Mouse (Mus musculus): ENCODE measurements around the gene Nacad.

Gene Nacad

DNA sequence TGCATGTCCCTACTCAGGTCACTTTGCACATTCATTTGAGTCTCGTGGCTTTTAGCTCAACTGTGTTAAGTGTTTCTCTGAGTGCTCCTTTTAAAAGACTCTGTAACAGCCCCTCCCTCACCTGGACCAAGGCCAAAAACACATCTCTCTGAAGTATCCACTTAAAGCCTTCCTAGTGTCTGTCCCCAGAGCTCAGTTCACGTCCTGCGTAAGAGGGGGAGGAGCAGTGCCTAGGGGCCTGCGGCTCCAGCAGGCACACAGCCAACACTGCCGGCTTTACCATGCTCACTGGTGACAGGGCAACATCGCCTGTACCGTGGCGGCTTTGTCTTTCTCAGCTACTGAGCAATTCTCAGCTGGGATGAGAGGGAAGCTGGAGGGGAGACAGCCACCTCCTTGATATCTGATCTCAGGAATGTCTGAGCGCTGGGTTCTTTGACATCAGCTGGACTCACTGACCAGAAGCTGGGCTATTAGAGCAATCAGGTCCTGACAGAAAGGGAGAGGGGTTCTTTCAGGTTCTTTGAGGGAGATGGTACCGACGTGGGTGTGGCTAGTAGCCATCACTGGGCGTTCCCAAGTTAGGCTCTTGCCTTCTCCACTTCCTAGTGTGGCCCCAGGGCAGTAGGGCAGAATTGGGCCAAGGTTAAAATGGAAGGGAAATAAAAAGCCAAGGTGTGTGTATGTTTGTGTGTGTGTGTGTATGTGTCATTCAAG is 1.8 kb downstream of the Nacad start:
- in situ Hi-C loops (cut with MboI), result no loop called here

- in situ Hi-C loops (cut with MboI), result no loop called here
Observed at GRCm38 (mm10) chr11:6603224-6603623, 2.6 kb downstream of the Nacad start.

- in situ Hi-C loops (cut with MboI), result no loop called here
Observed at GRCm38 (mm10) chr11:6602662-6603061, 3.2 kb downstream of the Nacad start.

DNA sequence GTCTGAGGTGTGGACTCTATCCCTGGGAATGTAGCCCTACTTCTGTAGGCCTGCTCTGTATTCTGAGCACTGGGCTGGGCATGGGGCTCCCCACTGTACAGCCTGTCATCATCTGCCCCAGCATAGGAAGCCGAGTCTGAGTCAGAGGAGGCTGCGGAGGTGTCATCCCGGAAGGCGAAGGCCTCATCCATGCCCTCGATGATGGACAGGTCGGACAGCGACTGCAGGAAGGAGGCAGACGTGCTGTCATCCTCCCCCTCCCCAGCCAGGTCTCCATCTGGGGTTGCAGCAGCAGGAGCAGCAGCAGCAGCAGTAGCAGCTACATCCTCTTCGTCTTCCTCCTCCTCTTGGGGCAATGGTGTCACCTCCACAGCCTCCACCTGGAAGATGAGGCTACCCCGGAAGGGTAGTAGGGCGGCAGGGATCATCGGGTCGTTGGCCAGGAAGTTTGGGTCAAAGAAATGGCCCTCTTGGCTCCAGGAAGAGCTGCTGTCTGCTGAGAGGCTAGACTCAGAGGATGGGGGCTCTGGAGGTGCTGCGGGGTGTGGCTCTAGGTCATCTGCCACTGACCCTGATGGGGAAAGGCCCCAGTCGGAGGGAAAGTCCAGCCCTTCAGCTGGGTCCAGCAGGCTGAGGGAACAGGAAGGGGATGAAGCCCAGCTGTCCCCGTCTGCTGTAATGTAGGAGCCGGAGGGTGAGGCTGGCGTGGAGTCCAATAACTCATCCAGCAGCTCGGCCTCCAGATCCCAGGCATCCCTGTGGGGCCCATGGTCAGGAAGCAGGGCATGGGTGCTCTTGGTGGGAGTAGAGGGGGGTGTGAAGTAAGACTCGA is 4.0 kb downstream of the Nacad start:
- in situ Hi-C loops (cut with MboI), result no loop called here

DNA sequence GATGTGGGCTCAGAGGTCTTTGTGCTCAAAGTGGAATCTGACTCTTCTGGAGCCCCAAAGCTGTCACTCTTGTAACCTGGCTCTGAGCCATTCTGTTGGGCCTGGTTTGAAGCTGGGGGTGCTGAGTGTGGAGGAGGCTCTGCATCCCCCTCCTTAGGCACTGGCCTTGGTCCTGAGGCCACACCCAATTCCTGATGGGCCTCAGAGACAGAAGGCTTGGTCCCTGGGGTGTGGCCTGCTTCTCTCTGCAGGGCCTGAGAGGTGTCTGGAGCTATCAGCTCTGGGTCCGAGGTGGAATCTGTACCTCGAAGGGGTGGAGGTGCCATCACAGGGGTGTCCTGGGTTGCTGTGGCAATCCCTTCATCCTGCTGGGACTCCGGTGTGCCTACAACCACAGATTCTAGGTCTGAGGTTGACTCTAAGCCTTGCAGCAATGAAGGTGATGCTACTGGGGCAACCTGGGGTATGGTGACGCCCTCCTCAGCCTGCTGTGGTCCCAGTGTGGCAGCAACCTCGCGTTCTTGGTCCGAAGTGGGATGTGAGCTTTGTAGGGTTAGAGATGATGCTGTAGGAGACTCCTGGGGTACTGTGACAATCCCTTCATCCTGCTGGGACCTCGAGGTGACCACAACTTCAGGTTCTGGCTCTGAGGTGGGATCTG is 5.4 kb downstream of the Nacad start:
- in situ Hi-C loops (cut with MboI), result no loop called here

GRCm38 (mm10) chr11:6599831-6600230 is 6.0 kb downstream of the Nacad start:
- in situ Hi-C loops (cut with MboI), result no loop called here

DNA sequence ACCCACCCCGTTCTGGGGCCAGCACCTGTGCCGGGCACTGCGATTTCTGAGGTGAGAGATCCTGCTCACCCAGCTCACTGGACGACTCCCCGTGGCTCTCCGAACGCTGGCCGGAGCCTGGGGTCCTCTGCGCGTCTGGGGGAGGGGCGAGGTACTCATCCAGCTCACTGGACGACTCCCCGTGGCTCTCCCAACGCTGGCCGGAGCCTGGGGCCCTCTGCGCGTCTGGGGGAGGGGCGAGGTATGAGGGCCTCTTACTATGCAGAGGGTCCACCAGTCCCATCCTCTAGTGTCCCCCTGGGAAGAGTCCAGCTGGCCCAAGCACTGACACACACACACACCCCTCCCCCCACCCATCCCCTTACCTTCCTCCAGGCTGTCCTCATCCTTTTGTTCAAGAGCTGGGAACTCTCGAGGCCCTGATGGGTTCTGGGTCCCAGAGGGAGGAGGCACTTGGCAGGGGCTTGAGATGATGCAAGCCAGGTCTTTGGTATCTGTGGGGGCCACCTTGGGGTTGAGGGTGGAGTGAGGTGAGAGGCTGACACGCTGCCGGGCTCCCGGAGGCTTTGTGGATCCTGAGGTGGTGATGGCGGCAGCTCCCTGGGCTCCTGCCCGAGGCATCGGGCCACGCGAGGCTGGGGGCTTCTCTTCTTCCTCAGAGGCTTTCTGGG is 6.7 kb downstream of the Nacad start:
- in situ Hi-C loops (cut with MboI), result no loop called here

DNA sequence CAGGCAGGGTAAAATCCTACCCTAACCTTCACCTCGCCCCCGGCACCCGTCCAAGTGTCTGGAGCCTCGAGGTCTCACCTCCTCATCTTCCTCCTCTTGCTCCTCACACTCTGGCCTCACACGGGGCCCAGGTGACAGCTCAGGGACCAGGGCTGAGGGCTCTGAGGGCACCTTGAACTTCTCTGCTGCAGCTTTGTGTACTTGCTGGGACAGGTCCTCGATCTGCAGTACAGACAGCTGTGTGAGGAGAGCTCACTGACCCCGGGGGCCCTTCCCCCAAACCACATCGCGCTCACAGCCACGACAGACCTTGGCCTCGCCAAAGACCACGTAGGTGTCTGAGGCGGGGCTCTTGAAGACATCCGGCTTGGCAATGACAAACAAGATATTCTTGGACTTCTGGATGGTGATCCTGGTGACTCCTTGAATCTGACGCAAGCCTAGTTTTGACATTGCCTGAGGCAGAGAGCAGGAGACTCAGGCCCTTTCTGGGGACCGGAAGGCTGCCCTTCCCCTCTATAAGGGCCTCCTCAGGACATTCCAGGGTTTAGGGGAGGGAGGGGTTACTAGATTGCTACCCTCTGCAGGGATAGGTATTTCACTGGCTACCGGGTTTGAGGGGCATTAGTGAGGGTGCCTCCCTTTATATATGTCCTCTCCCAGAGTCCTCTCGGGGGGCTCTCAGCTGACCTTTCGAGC is 7.5 kb downstream of the Nacad start:
- in situ Hi-C loops (cut with MboI), result no loop called here

DNA sequence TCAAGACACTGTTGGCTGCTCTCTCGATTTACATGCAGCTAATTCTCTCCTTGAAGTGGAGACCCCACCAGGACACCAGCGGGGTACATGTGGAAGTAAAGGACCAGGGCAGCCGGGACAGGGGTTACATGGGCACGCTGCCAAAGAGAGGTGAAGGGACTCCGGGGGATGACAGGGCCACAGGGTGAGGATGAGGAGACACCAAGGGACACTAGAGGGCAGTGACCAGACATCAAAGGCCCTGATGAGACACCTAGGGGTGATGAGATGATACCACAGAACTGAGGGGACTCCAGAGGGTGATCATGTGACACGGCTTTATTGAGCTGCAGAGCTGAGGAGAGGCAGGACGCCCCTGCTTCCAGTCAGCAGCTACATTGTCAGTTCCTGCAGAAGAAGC is 8.3 kb downstream of the Nacad start:
- in situ Hi-C loops (cut with MboI), result no loop called here

DNA sequence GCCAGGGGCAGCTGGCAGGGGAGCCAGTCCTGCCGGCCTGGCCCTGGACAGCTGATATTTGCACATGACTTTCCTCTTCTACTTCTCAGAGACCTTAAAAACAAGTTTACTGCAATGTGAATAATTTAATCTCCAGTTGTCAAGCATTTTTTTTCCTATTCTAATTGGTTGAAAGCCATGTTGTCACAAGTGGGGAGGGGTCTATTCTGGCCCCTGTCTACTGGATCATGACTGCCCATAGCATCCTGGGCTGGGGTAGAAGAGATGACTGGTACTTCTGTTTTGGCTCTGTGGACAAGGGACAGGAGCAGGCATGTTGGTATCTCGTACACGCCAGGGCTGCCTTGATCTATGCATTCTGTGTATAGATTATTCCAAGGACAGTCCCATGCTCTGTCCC is 9.2 kb downstream of the Nacad start:
- in situ Hi-C loops (cut with MboI), result no loop called here

- in situ Hi-C loops (cut with MboI), result no loop called here
Observed at GRCm38 (mm10) chr11:6596205-6596604, 9.6 kb downstream of the Nacad start.

GRCm38 (mm10) chr11:6595339-6595738 is 10.5 kb downstream of the Nacad start:
- in situ Hi-C loops (cut with MboI), result no loop called here

GRCm38 (mm10) chr11:6594845-6595244 is 11.0 kb downstream of the Nacad start:
- in situ Hi-C loops (cut with MboI), result no loop called here

- in situ Hi-C loops (cut with MboI), result no loop called here
Observed at GRCm38 (mm10) chr11:6593406-6593805, 12.4 kb downstream of the Nacad start.

GRCm38 (mm10) chr11:6590933-6591675 is 14.7 kb downstream of the Nacad start:
- in situ Hi-C loops (cut with MboI), result no loop called here

DNA sequence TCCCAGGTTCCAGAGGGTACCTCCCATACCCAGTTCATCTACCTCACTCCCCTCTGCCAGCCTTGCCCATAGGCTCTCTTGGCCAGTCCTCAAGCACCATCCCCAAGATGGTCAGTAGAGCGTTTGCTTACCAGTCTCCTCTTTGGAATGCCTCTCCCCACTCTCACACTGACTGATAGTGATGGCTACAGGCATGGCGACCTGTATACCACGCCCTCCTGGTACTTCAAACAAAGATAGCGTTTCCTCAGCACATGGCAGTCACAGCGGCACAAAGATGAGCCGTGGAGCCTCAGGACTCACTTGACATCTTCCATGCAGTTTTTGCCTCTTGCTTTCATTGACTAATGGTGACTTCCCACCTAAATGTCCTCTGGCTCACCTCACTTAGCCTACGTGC is 16.0 kb downstream of the Nacad start:
- in situ Hi-C loops (cut with MboI), result no loop called here

DNA sequence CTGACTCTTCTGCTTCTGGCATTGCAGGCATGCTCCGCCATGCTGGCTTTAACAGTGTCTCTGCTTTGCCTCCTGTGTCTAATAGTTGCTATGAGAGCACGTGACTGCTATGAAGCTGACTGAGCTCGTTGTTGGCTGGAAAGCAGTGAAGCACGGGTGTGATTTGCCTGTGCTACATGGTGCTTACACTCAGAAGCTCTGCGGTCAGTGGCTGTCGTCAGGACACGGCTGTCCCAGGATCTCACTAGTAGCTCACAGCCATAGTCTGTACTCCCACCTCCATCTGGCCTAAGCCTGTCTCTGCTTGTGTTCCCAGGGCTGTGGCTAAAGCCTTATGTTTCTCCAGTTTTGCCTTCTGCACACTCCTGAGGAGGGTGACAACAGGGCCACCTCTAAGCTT is 17.6 kb downstream of the Nacad start:
- in situ Hi-C loops (cut with MboI), result no loop called here

- in situ Hi-C loops (cut with MboI), result no loop called here
Observed at GRCm38 (mm10) chr11:6587249-6587940, 18.5 kb downstream of the Nacad start.

DNA sequence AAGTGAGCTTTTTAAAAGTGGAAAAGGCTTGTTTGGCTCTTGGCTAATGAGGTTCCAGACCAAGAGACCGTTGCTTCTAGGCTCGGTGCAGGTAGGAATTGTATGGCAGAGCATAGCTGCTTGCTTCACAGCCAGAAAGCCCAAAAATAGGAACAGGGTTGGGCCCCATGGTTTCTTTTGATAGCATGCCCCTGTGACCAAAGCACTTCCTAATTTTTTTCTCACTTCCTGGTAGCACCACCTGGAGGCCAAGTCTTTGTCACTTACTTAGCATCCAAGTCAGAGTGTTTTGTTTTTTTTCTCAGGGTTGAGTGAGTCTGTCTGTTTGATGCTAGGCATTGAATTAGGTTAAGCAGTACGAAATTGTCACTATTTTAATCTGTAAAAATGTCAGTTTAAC is 19.2 kb downstream of the Nacad start:
- in situ Hi-C loops (cut with MboI), result no loop called here

DNA sequence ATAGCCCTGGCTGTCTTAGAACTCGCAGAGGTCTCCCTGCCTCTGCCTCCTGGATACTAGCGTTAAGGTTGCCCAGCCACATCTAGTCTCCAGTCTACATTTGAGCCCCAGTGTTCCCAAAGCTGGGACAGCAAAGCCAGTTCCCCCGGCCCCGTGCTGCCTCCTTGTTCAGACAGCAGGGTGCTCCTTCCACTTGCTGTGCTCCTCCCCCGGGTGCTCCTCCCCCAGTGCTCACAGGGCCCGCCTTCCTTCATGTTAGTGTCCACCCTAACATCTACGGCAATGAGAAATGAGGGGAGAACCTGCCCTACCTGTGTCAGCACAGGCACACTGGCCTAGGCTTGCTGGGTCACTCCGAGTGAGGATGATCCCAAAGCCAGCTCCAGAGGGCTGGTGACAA is 20.1 kb downstream of the Nacad start:
- in situ Hi-C loops (cut with MboI), result no loop called here
